Mouse (Mus musculus) forebrain, embryonic 11.5 days (tissue): ENCODE data around the gene Xlr5a. TPM values are rescaled to one million over a fixed set of nuclear protein-coding genes. Genes with fewer than 3 reads are reported as not detected.
"Not testable (repeated sequence)": the region's sequence is repeated elsewhere in the genome, so short reads cannot be mapped to it uniquely, and the experiment has no call there.

Experiments
- ATAC-seq: fragments of 200-750 bp; cut with Nextera tagmentation; replicated peaks from 2 replicates; pipeline ENCODE4 v1.8.0; 2017; ENCODE audit warnings: moderate TSS enrichment; ENCODE audit not compliant: low FRiP score
- DNase-seq: peaks from one replicate; pipeline ENCODE4 v3.0.0-alpha.2; 2017; ENCODE audit warnings: low spot score
- H3K27ac ChIP-seq: fragments of 300-500 bp; sonication (generic); 2 replicates; pipeline ENCODE4 v1.5.1; 2014; ENCODE audit warnings: low read depth, low read length
- H3K27me3 ChIP-seq: fragments of 300-500 bp; sonication (generic); 2 replicates; pipeline ENCODE4 v1.6.1; 2014; ENCODE audit warnings: mild to moderate bottlenecking, low read length, mixed read lengths; ENCODE audit not compliant: control insufficient read depth, insufficient read depth
- H3K36me3 ChIP-seq: fragments of 300-500 bp; sonication (generic); 2 replicates; pipeline ENCODE4 v1.6.1; 2014; ENCODE audit warnings: mild to moderate bottlenecking, low read length, moderate library complexity, mixed read lengths; ENCODE audit not compliant: control insufficient read depth, insufficient read depth
- H3K4me1 ChIP-seq: fragments of 300-500 bp; sonication (generic); replicated peaks from 2 replicates; pipeline ENCODE4 v1.6.1; 2014; ENCODE audit warnings: low read length, mixed read lengths; ENCODE audit not compliant: control insufficient read depth, insufficient read depth
- H3K4me2 ChIP-seq: fragments of 300-500 bp; sonication (generic); 2 replicates; pipeline ENCODE4 v1.6.1; 2014; ENCODE audit warnings: low read depth, mild to moderate bottlenecking, low read length, moderate library complexity, mixed read lengths; ENCODE audit not compliant: severe bottlenecking
- H3K4me3 ChIP-seq: fragments of 300-500 bp; sonication (generic); 2 replicates; pipeline ENCODE4 v1.5.1; 2014; ENCODE audit warnings: low read depth, low read length
- H3K9ac ChIP-seq: fragments of 300-500 bp; sonication (generic); 2 replicates; pipeline ENCODE4 v1.6.1; 2014; ENCODE audit warnings: low read length
- H3K9me3 ChIP-seq: fragments of 300-500 bp; sonication (generic); 2 replicates; pipeline ENCODE4 v1.6.1; 2016; ENCODE audit warnings: low read length, mixed read lengths; ENCODE audit not compliant: control insufficient read depth
- WGBS: fragments of 180-500 bp; shearing (Covaris S2); extraction: QIAGEN DNeasy Blood & Tissue Kit; methylation state at CpG from one replicate; pipeline ENCODE4 v1.1.7; 2014; 5-methylcytosine and 5-hydroxymethylcytosine counted together
- polyA plus RNA-seq: library from polyadenylated mRNA; unstranded; fragments of >200 nt; fragmentation: Nextera tagmentation; extraction: Ambion mirVana; gene quantifications from 2 replicates; pipeline ENCODE4 v1.2.1, GENCODE M21; 2014

Gene Xlr5a
- polyA plus RNA-seq, 1 experiment from 2014 or later: not detected

- ATAC-seq, DNase-seq, H3K27ac ChIP-seq, H3K4me1 ChIP-seq, H3K9ac ChIP-seq, H3K27me3 ChIP-seq, H3K36me3 ChIP-seq, H3K4me3 ChIP-seq, H3K9me3 ChIP-seq, H3K4me2 ChIP-seq: not testable (repeated sequence)
- WGBS: 82% methylated on average over 11 of the region's 19 CpGs
These were observed 78.8 kb downstream of the Xlr5a start, which contains the start of gene Xlr4b for GRCm38 (mm10) chrX:73213819-73214564. Xlr4b (plus strand) TSS chrX:73214333.

DNA sequence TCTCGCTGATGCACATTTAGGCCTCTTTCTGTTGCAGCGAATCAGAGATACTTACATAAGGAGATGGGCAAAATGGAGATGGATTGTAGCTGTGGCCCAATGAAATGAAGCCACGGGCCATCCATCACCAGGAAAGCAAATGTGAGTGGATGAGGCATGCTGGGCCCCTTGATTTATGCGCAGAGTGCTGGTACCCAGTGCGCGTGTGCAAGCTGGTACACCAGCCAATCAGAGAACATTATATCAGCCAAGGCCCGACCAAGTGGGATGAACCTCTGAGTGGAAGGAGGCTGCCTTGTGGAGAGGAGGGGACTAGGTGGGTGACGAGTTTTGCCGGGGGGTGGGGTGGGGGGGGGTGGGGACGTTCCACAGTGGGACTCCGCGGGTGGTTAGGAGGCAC is 100.8 kb downstream of the Xlr5a start, which contains the start of gene Xlr3b:
Xlr3b (plus strand) TSS at position 274 of the 400 bp plus-strand sequence.
- H3K27ac ChIP-seq, ATAC-seq, H3K9me3 ChIP-seq, DNase-seq, H3K4me3 ChIP-seq, H3K9ac ChIP-seq, H3K4me1 ChIP-seq, H3K27me3 ChIP-seq, H3K36me3 ChIP-seq, H3K4me2 ChIP-seq: not testable (repeated sequence)
- WGBS: 81% methylated on average over 10 of the region's 12 CpGs

GRCm38 (mm10) chrX:73176889-73177288 is 115.9 kb downstream of the Xlr5a start, which contains the start of gene Spin2d:
Spin2d (minus strand) TSS chrX:73176989.
- not testable (repeated sequence) for H3K9me3 ChIP-seq, ATAC-seq, H3K4me3 ChIP-seq, H3K9ac ChIP-seq, H3K4me2 ChIP-seq, H3K27me3 ChIP-seq, H3K4me1 ChIP-seq, H3K27ac ChIP-seq, DNase-seq, H3K36me3 ChIP-seq
- WGBS: 85% methylated on average over 4 of the region's 15 CpGs

DNA sequence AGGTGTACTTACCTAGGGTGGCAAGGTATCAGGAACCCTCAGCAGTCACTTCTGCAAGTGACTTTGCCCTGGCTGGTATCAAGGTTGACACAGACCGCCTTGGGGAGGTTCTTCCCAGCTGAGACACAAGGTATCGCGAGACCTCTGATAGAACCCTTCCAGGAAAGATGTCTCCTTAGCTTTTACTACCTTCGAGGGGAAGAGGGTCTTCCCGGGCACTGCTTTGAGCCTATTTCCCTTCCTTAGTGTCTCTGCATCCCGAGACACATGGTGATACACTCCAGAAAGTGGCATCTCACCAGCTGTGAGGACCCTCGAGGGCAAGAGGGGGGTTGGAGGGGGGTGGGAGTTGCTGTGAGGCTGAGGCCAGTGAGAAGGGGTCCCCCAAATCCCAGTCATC is 143.4 kb downstream of the Xlr5a start, which contains the start of gene DXBay18:
DXBay18 (minus strand) TSS at position 101 of the 400 bp plus-strand sequence.
- not testable (repeated sequence) for H3K27me3 ChIP-seq, H3K9ac ChIP-seq, H3K4me2 ChIP-seq, H3K4me3 ChIP-seq, H3K36me3 ChIP-seq, DNase-seq, H3K4me1 ChIP-seq, ATAC-seq, H3K27ac ChIP-seq, H3K9me3 ChIP-seq
- no CpG with 5 or more reads among the region's 7 CpGs for WGBS

GRCm38 (mm10) chrX:73148496-73148895 is 144.3 kb downstream of the Xlr5a start, which contains the start of gene Xlr5b:
Xlr5b (plus strand) TSS chrX:73148796.
- not testable (repeated sequence) for H3K4me1 ChIP-seq, H3K9me3 ChIP-seq, H3K27me3 ChIP-seq, H3K27ac ChIP-seq, ATAC-seq, DNase-seq, H3K4me3 ChIP-seq, H3K36me3 ChIP-seq, H3K9ac ChIP-seq, H3K4me2 ChIP-seq
- no CpG with 5 or more reads among the region's 20 CpGs for WGBS

GRCm38 (mm10) chrX:73143218-73143618 is 149.6 kb downstream of the Xlr5a start:
- not testable (repeated sequence) for H3K4me2 ChIP-seq, H3K9me3 ChIP-seq, H3K36me3 ChIP-seq, H3K4me3 ChIP-seq, H3K27me3 ChIP-seq, DNase-seq, H3K9ac ChIP-seq, H3K4me1 ChIP-seq, H3K27ac ChIP-seq, ATAC-seq
- no CpG with 5 or more reads among the region's 7 CpGs for WGBS

- not testable (repeated sequence) for ATAC-seq, DNase-seq, H3K4me2 ChIP-seq, H3K9me3 ChIP-seq, H3K9ac ChIP-seq, H3K27ac ChIP-seq, H3K4me1 ChIP-seq, H3K27me3 ChIP-seq, H3K4me3 ChIP-seq, H3K36me3 ChIP-seq
- no CpG with 5 or more reads among the region's 12 CpGs for WGBS
These were observed 169.6 kb downstream of the Xlr5a start for GRCm38 (mm10) chrX:73122859-73123829.

DNA sequence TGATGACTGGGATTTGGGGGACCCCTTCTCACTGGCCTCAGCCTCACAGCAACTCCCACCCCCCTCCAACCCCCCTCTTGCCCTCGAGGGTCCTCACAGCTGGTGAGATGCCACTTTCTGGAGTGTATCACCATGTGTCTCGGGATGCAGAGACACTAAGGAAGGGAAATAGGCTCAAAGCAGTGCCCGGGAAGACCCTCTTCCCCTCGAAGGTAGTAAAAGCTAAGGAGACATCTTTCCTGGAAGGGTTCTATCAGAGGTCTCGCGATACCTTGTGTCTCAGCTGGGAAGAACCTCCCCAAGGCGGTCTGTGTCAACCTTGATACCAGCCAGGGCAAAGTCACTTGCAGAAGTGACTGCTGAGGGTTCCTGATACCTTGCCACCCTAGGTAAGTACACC is 176.0 kb downstream of the Xlr5a start, which contains the start of gene Gm14685:
Gm14685 (plus strand) TSS at position 301 of the 400 bp plus-strand sequence.
- not testable (repeated sequence) for ATAC-seq, H3K4me1 ChIP-seq, DNase-seq, H3K36me3 ChIP-seq, H3K4me3 ChIP-seq, H3K9ac ChIP-seq, H3K9me3 ChIP-seq, H3K27ac ChIP-seq, H3K27me3 ChIP-seq, H3K4me2 ChIP-seq
- no CpG with 5 or more reads among the region's 7 CpGs for WGBS
